Mouse (Mus musculus) neural tube, embryonic 10.5 days (tissue): ENCODE measurements around the gene Fn1.

Experiments used
- DNase-seq: peaks from one replicate; pipeline ENCODE4 v3.0.0-alpha.2; 2017; ENCODE audit warnings: low spot score; ENCODE audit errors: extremely low spot score

Gene Fn1

DNA sequence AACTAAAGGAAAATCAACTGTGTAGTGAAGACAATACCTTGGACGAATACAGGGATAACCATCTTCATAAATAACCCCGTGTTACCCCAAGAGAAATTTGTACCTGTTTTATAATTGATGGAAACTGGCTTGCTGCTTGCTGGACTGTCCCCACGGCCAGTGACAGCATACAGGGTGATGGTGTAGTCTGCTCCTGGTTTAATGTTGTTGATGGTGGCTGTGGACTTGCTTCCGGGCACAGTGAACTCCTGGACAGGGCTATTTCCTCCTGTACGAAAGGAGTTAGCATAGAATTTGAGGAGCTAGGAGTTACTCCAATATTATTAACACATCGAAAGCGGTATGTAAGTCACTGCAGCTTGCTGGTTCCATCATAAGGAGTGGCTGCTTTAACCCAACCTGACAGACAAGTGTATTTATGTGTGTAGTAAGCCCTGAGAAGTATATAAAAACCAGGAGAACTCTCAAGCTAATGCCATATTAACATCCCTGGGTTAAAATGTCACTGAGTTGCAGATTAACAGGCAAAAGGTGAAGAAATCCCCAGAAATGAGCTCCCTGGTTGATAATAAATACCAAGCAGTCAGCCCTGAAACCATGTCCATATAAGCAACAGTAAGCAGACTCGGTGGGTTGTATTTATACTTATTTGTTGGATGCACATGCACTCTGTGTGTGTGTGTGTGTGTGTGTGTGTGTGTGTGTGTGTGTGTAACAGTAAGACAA is 46.2 kb downstream of the Fn1 start:
- no peak for DNase-seq

DNA sequence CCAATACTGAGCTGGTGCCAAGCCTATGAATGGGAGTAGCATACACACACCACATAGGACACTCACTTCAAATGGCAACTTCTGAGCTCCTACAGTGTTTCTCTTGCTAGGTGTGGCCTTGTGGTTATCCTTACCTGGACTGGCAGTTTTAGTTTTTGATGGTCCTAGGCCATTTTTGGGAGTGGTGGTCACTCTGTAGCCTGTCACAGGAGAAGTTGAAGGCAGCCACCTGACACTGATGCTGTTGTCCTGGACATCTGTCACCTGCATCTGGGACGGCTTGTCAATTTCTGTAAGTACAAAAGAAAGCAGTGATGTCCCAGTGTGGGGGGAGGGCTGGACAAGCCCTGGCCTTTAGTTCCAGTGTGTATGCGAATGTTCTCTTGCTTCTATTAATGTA is 47.2 kb downstream of the Fn1 start:
- no peak for DNase-seq

DNA sequence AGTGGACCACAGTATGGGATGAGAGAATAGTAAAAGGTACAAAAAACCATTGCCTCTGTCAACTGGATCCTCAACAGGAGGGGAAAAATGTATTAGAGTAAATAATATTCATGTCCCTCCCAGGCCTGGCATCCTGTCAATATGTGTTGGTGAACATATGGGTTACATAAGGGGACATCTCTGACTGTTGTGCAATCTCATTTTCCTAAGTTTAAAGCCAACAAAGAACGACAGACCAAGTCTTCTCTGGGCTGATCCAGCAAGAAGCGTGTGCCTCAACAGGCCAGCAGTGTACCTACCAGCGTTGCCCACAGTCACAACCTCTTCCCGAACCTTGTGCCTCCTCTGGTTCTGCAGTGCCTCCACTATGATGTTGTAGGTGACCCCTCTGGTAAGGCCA is 57.6 kb downstream of the Fn1 start:
- no peak for DNase-seq

DNA sequence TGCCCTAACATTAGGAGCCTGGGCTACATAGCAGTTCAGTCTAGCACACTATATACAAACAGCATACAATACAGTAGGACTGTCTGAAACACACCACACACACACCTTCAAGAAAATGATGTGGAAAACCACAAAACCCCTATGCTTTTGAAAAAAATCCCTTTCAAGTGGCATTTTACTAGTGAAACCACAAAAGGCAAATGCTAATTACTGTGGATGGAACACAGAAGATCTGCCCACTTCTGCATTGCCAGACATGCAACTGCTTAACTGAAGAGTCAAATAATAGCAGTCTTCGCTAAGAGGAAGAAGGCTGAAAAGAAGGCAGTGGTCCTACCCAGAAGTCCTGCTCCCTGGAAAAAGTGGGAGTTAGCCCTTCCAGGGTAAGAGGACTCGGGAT is 58.7 kb downstream of the Fn1 start:
- DNase-seq, result no peak

DNA sequence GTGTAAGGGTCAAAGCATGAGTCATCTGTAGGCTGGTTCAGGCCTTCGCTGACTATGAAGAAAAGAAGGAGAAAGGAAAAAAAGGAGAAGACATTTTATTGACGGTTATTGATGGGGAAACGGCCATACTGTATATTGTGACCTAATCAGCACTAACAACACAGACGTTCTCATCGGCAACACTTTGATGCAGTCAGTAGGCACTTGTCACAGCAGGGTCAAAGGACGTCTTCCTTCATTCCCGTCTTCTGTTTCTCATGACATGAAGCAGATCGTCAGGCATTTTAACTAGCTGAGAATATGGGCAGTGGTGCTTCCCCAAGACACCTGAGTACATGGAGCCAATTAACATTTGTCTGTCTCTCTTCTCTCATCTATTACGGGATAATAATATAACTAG is 59.8 kb downstream of the Fn1 start:
- DNase-seq, result no peak

DNA sequence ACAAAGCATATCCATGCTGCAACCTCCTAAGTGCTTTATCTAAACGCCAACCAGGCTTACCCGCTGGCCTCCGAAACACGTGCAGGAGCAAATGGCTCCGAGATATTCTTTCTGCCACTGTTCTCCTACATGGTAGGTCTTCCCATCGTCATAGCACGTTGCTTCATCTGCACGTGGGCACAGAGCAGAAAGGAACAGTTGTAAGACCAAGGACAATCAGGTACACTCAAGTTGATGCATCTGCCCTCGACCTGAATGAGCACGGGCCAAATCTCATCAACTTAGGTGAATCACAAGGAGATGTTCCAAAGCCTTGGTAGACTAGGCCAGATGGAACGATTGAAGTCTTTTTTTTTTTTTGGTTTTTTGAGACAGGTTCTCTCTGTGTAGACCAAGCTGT is 63.0 kb downstream of the Fn1 start:
- no peak for DNase-seq

DNA sequence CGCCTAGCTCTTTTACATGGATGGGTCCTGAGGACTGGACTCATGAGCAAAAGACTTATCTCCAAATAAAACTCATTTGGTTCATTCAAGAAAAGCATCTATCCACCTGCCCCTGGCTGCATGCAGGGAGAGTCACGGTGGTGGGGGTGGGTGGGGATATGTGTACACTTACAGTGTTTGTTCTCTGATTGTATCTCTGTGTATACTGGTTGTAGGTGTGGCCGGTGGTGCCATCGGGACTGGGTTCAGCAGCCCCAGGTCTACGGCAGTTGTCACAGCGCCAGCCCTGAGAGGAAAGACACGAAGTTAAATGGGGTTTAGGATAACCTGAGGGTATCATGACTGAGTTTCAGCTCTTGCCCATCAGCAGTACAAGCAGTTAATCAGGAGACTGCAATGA is 66.3 kb downstream of the Fn1 start:
- no peak for DNase-seq

DNA sequence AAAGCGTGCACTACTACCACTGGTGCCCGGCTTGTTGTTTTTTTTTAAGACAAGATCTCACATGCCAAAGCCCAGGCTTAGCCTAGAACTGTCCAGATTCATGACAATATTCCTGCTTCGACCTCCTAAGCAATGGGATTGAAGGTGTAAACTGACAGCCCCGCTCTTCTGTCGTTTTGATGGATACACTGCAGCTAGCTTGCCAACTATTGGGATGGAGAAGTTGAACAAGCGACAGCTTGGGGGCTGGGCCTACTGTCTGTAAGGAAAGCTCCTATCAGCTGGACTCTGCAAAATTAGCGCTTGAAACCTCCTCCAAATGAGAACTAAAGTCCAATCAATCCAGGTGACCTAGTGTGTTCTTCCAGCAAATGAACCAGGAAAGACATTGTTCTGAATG is 69.1 kb downstream of the Fn1 start:
- DNase-seq, result no peak

DNA sequence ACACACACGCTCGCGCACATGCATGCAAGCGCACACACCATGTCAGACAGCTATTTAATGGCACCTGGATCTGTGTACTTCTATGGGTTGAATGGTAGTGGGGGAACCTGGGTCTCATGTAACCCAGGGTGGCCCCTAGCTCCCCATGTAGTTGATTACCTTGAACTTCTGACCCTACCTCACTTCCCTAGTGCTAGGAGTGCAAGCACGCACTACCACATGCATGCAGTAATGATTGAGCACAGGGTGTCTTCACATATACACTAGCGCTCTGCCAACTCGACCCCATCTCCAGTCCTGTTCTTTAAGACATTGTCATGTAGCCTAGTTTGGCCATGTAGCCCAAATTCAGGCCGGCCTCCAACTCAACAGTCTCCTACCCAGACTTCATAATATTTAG is 69.7 kb downstream of the Fn1 start:
- DNase-seq, result no peak

DNA sequence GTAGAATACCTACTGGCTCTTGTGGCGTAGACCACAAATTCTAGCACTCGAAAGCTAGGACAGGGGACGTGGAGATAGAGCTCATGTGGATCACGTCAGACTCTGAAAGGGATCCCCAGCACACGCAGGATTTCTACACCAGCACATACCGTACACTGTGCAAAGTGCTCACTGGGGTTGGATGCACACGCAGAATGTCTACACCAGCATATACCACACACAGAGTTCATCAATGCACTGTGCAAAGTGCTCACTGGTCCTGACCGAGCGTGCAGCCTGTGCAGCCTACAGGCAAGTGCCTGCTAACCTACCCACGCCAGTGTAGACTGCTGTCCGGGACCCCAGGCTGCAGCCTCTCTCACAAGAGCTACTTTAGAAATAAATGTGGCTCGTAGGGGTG is 72.6 kb downstream of the Fn1 start:
- DNase-seq, result no peak

DNA sequence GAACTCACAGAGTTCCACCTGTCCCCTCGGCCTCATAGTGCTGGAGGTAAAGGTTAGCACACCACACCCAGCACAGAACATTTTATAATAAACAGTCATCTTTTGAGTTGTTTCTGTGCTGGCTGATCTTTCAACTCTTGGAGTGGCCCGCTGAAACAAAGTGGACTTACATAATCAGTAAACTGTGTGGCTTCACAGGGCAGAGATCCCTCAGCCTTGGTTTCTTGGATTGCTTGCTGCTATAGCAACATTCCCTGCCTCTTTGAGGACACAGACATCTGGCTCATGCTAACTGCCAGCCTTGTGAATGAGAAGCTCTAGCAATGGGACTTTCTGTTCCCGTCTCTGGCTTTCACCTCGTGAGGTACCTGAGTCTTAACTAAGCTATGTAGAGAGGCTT is 73.5 kb downstream of the Fn1 start:
- DNase-seq, result no peak

DNA sequence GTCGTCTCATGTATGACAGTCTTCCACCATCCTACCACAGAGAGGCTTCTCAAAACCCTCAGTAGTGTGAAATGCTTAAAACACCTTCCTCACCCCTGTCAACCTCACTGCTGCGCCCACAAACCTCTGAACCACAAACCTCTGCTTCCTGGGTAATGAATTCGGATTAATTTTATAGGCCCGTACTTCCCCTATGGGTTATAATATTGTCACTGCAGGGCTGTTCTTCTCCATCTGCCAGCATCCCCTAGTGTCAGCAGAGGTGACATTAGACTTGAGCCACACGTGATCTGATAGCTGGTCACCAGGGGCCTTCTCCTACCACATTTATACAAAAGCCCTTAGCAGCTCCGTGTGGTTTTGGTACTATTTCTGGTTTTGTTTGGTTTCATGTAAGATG is 76.2 kb downstream of the Fn1 start:
- no peak for DNase-seq

DNA sequence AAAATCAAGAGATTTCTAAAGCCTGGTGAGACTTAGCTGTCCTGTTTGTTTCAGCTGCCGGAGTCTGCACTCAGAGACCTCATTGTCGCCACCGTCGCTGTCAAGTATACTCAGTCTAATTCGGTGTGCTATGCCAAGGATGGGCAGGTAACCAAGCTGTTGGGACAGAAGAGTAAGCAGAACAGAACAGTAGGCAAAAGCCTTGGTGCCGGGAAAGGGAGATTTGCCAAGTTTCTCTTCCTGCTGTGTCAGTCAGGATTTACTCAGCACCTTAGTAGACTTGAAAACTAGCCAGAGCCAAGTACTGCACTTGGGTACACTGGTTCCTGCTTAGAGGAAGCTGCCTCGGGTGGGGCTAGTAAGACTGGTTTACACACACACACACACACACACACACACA is 77.0 kb downstream of the Fn1 start:
- no peak for DNase-seq

DNA sequence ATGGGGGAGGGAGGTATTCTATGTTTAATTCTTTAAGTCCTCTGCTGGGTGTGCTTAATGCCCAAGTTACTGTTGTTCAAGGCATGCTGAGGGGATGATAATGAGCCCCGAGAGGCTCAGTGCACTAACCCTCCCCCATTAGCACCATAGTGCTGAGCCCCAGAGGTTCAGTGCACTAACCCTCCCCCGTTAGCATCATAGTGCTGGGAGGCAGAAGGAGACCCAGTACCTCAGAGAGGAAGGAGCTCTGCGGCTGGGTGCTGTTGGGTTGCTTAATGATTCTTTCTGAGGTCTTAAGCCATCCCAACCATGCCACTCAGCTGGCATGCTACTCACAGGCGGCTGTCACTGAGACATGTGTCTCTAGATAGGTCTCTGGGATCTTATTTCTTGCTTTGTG is 82.9 kb downstream of the Fn1 start:
- no peak for DNase-seq

DNA sequence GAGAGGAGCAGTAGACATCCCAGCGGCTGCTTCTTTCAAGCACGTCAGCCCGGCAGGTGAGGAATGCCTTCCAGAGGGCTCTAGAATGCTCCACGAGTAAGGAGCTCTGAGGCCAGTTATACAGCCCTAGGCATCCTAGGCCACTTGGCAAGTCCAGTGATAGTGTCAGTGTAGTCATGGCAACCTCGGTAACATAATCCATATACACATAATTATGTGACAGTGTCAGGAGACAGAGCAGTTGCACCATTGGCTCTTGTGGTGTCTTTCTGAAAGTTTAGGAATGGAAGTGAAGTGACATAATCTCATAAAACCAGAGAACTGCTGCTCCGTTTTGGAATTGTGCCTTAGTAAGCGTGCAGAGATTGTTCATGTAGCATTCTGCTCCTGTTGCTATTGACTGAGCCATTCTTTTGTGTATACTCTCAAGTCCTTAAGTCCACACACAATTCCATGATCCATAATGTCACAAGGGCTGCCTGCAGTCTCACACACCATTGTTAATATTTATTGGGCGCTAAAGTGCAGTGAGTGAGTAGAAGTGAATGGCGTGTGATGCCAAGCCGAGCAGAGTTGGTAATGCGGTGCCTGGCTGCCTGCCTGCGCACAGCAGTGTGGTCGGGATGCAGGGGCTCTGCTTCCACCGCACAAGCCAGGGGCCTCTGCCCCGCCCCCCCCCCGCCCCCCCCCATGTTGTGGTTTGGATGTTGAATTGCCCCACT is 85.0 kb downstream of the Fn1 start:
- DNase-seq, result no peak

DNA sequence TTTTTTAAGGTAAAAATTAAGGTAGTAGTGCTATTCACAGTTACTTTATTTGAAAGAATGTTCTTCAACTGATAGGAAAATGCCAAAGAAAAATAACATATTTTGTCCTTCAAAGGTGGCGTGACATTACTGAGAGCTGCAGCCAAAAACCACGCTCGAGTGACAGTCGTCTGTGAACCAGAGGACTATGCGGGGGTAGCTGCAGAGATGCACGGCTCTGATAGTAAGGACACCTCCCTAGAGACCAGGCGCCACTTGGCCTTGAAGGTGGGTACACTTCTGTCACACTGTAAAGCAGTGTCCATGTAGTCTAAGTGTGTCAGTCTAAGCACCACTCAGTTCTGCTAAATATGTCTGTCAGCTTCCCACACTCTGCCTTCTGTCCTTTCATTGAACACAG is 88.7 kb downstream of the Fn1 start:
- DNase-seq, result no peak

DNA sequence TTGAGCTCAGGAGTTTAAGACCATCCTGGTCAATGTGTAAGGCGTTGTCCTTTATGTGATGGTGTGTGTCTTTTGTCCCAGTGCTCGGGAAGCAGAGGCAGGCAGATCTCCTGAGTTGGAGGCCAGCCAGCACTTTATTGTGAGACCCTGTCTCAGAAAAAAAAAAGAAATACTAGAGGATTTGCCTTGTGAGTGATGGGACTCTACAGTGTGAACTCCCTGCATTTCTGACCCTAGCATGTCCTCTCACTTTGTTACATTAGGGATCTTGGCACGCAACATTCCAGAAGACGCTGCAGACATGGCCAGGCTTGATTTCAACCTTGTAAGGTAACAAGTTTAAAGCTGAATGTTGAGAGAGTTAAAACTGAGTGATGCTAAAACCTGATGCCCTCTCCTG is 92.4 kb downstream of the Fn1 start:
- DNase-seq, result no peak

DNA sequence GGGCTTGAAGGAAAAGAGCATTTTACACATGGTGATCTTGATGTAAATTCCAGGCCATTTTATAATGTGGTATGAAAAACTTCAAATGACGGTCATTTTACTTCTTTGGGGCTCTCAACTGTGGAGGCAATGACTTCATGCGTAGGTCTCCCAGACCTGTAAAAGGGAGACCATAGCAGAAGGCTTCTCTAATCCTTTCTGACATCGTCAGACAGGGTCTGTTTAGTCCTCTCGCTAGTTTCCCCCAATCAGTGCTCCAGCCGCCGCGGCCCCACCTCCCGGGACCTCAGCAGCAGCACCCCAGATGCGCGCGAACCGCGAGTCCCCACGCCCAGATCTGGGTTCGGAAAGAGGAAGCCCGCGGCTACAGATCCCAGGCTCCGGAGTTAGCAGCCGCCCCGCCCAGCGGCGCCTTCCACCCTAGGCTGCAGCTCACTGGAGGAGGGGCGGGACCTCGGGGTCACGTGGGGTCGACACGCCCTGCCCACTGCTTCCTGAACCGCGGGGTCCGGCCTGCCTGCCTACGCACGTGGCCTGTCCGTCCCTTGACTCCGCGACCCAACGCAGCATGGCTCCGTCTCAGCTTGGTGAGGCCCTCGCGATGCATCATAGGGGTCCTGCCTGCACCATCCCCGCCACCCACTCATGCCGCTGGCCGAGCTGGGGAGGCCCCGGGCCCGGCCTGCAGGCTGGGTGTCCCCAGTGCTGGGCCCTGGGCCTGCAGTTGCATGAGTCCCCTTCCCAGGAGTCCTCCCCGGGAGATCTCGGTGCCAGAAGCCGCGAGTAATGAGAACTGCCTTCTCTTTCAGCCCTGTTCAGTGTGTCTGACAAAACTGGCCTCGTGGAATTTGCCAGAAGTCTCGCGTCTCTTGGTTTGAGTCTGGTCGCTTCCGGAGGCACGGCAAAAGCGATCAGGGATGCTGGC is 96.0 kb downstream of the Fn1 start, which contains the start of gene Atic:
TSS of gene Atic (plus strand) at position 463 of the 925 bp plus-strand sequence.
- DNase-seq, result peak; percentile 93

DNA sequence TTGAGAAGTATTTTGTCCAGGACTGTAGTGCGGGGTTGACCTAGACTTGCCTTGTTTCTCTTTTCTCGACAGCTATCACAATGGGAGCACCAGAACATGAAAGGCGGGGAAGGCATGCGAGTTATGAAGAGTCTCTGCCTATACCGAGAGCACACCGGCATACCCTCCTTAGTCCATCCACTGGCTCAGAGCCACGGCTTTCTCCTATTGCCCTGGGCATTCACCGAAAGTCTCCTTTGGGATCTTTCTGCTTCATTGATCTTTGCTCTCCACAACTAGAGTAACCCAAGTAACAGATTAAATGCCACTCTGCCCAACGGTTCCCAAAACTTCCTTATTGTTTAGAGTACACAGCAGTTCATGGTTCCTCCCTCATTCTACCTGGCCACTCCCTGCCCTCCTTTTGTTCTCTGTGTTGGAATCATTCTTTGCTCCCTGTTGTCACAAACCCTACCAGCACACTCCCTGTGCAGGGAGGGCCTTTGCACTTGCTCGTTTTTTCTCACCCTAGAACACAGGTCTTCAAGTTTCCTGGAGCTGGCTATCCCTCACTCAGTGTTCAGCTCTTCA is 102.3 kb downstream of the Fn1 start:
- DNase-seq, result no peak

DNA sequence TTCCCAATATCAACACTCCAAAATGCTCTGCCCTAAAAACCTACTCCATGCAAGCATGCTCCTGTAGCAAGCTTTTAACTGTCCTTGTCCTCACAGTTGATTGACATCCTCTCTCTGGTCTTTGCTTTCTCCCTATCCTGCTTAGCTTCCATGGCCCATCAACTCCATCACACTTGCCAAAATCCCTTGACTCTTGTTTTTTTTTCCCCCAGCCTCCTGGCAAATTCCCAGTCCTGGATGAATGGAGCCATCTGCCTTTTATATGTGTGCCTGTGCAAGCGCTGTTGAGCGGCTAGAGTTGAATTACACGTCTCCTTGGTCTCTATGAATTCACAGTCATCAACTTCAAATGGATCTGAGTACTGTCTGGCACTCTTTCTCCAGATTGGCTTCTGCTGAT is 112.6 kb downstream of the Fn1 start:
- DNase-seq, result no peak

DNA sequence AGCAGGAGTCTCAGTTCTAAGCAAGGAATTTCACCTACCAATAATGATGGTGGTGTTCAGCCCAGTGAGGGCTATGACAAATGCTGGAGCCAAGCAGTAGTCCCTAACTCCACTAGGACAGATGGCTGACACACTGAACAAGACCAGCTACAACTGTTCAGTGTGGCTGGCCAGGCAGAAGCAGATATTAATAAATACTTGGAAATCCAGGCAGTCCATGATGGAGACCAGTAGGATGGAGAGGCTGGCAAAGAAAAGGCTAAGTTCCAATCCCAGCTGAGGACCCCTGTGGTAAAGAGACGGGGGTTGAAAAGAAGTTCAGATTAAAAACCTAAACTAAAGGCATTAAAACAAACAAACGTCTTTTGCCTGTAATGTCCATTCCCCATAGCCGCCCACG is 113.4 kb downstream of the Fn1 start:
- no peak for DNase-seq
